Mouse (Mus musculus) embryonic facial prominence, embryonic 14.5 days (tissue): ENCODE measurements around the gene Trpm4. TPM values are rescaled to one million over a fixed set of nuclear protein-coding genes. Genes with fewer than 3 reads are reported as not detected.
A peak's percentile ranks its signal among the peaks of the same experiment; 100 is the strongest.
"Not testable (repeated sequence)": the region's sequence is repeated elsewhere in the genome, so short reads cannot be mapped to it uniquely, and the experiment has no call there.

Source experiments
- ATAC-seq: fragments of 200-750 bp; cut with Nextera tagmentation; 2 replicates; pipeline ENCODE4 v1.8.0; 2017; ENCODE audit warnings: low read depth, moderate number of reproducible peaks, moderate TSS enrichment
- DNase-seq: peaks from one replicate; pipeline ENCODE4 v3.0.0-alpha.2; 2015; ENCODE audit warnings: low spot score
- H3K27ac ChIP-seq: fragments of 300-500 bp; sonication (generic); replicated peaks from 2 replicates; pipeline ENCODE4 v1.5.1; 2014; ENCODE audit warnings: low read depth, mild to moderate bottlenecking, low read length, moderate library complexity
- H3K27me3 ChIP-seq: fragments of 300-500 bp; sonication (generic); replicated peaks from 2 replicates; pipeline ENCODE4 v1.6.1; 2014; ENCODE audit warnings: low read length; ENCODE audit not compliant: control insufficient read depth, insufficient read depth
- H3K36me3 ChIP-seq: fragments of 300-500 bp; sonication (generic); 2 replicates; pipeline ENCODE4 v1.6.1; 2014; ENCODE audit warnings: low read length, mixed read lengths; ENCODE audit not compliant: control insufficient read depth, insufficient read depth
- H3K4me1 ChIP-seq: fragments of 300-500 bp; sonication (generic); 2 replicates; pipeline ENCODE4 v1.6.1; 2014; ENCODE audit warnings: antibody characterized with exemption, low read length; ENCODE audit not compliant: control insufficient read depth, insufficient read depth
- H3K4me2 ChIP-seq: fragments of 300-500 bp; sonication (generic); 2 replicates; pipeline ENCODE4 v1.6.1; 2014; ENCODE audit warnings: low read depth, mild to moderate bottlenecking, low read length, moderate library complexity, mixed read lengths
- H3K4me3 ChIP-seq: fragments of 300-500 bp; sonication (generic); 2 replicates; pipeline ENCODE4 v1.5.1; 2014; ENCODE audit warnings: low read depth, mild to moderate bottlenecking, low read length
- H3K9ac ChIP-seq: fragments of 300-500 bp; sonication (generic); 2 replicates; pipeline ENCODE4 v1.6.1; 2014; ENCODE audit warnings: low read depth, mild to moderate bottlenecking, low read length, moderate library complexity, mixed read lengths
- H3K9me3 ChIP-seq: fragments of 300-500 bp; sonication (generic); 2 replicates; pipeline ENCODE4 v1.6.1; 2016; ENCODE audit warnings: low read length; ENCODE audit not compliant: control insufficient read depth
- WGBS: fragments of 180-500 bp; shearing (Covaris S2); extraction: QIAGEN DNeasy Blood & Tissue Kit; methylation state at CpG from one replicate; pipeline ENCODE4 v1.1.7; 2014; 5-methylcytosine and 5-hydroxymethylcytosine counted together
- polyA plus RNA-seq: library from polyadenylated mRNA; unstranded; fragments of >200 nt; fragmentation: Nextera tagmentation; extraction: Ambion mirVana; gene quantifications from 2 replicates; pipeline ENCODE4 v1.2.1, GENCODE M21; 2014

Trpm4 gene
- polyA plus RNA-seq, 1 experiment from 2014 or later = 16.6 TPM

DNA sequence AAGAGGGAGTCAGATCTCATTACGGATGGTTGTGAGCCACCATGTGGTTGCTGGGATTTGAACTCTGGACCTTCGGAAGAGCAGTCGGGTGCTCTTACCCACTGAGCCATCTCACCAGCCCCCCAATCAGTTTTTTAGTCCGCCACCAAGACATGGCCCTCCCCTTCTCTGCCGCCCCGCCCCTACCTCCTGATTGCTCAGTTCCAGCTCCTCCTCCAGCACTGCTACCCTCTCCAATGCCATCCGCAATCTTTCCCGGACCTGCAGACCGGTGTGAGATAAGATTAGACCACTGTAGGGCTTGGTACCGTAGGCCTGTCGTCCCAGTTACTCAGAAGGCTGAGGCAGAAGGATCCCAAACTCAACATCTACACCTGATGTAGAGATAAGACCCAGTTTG lies 25.5 kb upstream of the Trpm4 start:
- not testable (repeated sequence) for H3K9ac ChIP-seq, H3K36me3 ChIP-seq, H3K9me3 ChIP-seq, H3K4me2 ChIP-seq, H3K4me3 ChIP-seq, DNase-seq, H3K4me1 ChIP-seq, ATAC-seq, H3K27ac ChIP-seq
- peaks cover 36% of the 10 kb centered on the region for H3K27me3 ChIP-seq
- 59% methylated on average over 10 of the region's 11 CpGs for WGBS

DNA sequence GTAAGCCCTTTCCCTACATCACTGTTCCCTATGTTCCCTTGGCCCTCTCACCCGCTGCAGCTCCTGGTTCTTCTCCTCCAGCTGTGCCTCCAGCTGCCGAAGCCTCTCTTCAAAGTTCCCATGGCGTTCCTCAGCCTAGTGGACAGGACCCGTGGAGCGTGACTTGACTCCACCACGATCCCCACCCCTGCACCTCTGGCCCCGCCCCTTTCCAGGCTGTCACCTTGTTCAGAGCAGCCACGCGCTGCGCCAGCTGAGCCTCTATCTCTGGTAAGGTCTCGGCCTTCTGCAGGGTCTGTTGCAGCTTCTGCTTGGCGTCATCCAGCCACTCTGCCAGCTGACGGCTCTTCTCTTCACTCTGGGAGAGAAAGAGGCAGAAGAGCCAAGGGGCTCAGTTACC lies 22.5 kb upstream of the Trpm4 start:
- no peaks in the 10 kb centered on the region for H3K36me3 ChIP-seq
- no peak overlapping the region for H3K4me2 ChIP-seq
- no peak overlapping the region for H3K27ac ChIP-seq
- no peak overlapping the region for H3K4me3 ChIP-seq
- 44% methylated on average over 12 of the region's 13 CpGs for WGBS
- ATAC-seq (no peak), DNase-seq (no peak)
- H3K27me3 ChIP-seq = peaks cover 10% of the 10 kb centered on the region
- H3K9ac ChIP-seq = no peak overlapping the region
- no peaks in the 10 kb centered on the region for H3K4me1 ChIP-seq
- no peaks in the 10 kb centered on the region for H3K9me3 ChIP-seq

DNA sequence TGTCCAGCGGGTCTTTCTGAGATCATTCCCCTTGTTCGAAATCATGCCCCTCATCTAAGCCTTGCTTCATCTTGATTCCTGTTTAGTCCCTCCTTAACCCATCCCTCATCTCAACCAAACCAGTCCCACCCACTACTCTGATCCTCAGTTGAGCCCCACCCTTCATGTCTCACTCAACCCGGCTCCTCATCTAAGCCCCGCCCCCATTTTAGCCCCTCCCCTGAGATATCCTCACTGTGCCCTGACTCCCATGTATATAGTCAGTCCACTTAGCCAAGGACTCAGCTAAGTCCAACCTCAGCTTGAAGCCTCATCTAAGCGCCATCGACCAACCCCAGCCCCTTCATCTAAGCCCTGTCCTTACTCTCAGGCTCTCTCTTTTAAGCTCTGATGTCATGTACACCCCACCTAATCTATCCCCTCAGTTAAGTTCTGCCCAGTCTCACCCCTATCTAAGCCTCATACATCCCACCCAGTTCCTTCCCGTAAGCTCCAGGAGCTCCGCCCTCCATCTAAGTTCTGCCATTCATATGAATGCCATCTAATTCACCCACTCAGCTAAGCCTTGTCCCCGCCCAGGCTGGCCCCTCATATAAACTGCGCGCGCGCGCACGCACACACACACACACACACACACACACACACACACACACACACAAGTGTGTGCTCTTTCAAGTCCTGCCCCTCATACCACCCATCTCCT lies 21.9 kb upstream of the Trpm4 start:
- no peak for DNase-seq
- no peaks in the 10 kb centered on the region for H3K36me3 ChIP-seq
- no peak overlapping the region for H3K4me3 ChIP-seq
- H3K27ac ChIP-seq = no peak overlapping the region
- H3K4me2 ChIP-seq = no peak overlapping the region
- no peaks in the 10 kb centered on the region for H3K4me1 ChIP-seq
- no peaks in the 10 kb centered on the region for H3K9me3 ChIP-seq
- 74% methylated on average over 15 of the region's 15 CpGs for WGBS
- no peak overlapping the region for H3K9ac ChIP-seq
- H3K27me3 ChIP-seq = 0 out of 2 replicates have a peak, but pooled peaks cover 5% of the 10 kb centered on the region
- ATAC-seq = no peak

DNA sequence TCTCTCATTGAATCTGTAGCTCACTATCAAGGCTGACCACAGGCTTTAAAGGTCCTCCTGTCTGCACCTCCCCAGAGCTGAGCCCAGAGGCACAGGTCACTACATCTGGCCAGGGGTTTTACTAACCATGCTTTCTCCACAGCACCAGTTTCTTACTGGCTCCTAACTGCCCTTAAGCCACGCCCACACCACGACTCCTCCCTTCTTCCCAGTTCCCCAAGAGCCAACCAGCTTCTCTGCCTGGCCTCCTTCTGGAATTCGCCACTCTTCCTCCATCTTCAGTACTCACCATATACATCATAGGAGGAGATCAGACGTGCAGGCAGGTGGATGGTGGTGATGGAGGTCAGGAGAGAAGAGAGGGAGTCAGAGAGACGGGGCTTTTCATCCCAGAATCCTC lies 19.5 kb upstream of the Trpm4 start:
- no peak for ATAC-seq
- Histone ChIP-seq H3K4me2 (no peak overlapping the region), H3K9ac (no peak overlapping the region), H3K4me1 (no peaks in the 10 kb centered on the region), H3K36me3 (no peaks in the 10 kb centered on the region), H3K9me3 (no peaks in the 10 kb centered on the region), H3K27ac (no peak overlapping the region), H3K4me3 (no peak overlapping the region), H3K27me3 (no peaks in the 10 kb centered on the region)
- 26% methylated on average over 5 of the region's 5 CpGs for WGBS
- no peak for DNase-seq

DNA sequence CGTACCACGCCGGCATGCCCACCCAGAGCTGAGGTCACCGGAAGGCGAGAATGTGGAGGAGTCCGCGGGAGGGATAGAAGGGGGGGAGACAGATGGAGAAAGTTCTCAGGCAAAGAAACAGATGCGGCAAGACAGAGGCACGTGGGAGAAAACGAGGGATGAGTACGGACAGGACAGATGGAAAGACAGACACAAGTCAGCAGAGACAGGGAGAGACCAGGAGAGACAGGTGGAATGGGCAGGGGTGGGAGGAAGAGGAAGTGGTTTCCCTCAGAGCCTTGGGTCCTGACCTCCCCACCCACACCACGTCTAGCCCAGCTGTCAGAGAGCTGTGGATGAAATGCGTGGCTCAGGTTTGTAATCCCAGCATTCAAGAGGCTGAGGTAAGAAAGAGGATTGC lies 13.3 kb upstream of the Trpm4 start:
- H3K9ac ChIP-seq = no peak overlapping the region
- H3K27me3 ChIP-seq = no peaks in the 10 kb centered on the region
- no peak overlapping the region for H3K4me2 ChIP-seq
- H3K36me3 ChIP-seq = no peaks in the 10 kb centered on the region
- H3K4me3 ChIP-seq = no peak overlapping the region
- no peaks in the 10 kb centered on the region for H3K9me3 ChIP-seq
- H3K27ac ChIP-seq = no peak overlapping the region
- DNase-seq (no peak), ATAC-seq (no peak)
- WGBS = 69% methylated on average over 13 of the region's 13 CpGs
- no peaks in the 10 kb centered on the region for H3K4me1 ChIP-seq

DNA sequence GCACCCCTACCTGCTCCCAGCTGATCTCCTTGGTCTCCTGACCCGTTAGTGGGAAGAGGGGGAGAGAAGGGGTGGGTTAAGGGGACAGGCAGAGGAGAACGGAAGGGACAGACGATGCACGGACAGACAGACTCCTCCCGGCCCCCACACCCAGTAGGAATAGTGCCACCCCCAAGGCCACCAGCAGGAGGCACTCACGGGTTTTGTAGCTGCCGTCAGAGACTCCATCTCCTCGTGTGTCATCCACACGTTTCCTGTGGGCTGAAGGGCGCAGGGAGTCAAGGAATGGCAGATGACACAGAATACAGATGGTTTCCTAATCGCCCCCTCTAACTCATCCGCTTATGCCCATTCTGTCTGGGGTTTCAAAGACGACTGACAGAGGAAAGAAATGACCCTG lies 10.0 kb upstream of the Trpm4 start:
- DNase-seq (no peak), ATAC-seq (no peak)
- WGBS = 31% methylated on average over 13 of the region's 13 CpGs
- H3K36me3 ChIP-seq = no peaks in the 10 kb centered on the region
- no peak overlapping the region for H3K9ac ChIP-seq
- peaks cover 28% of the 10 kb centered on the region for H3K4me1 ChIP-seq
- no peak overlapping the region for H3K4me3 ChIP-seq
- no peak overlapping the region for H3K27ac ChIP-seq
- H3K9me3 ChIP-seq = no peaks in the 10 kb centered on the region
- no peaks in the 10 kb centered on the region for H3K27me3 ChIP-seq
- no peak overlapping the region for H3K4me2 ChIP-seq

DNA sequence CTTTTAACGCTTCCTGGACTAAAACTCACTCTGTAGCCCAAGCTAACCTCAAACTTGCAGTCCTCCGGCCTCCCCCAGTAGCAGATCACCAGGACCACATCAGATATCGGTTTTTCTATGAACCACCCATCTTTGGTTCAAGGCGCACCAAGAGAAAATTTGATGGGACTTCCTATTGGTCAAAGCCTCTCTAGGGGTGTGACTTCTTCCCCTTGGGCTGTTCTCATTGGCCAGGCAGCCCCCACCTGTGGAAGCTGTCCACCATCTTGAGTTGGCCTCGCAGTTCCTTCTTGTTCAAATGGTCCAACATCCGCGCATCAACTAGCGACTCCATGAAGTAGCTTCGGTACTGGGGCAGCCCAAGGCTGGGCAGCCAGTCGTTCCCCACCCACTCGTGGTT lies 8.5 kb upstream of the Trpm4 start:
- H3K4me2 ChIP-seq = no peak overlapping the region
- no peak overlapping the region for H3K4me3 ChIP-seq
- peaks cover 30% of the 10 kb centered on the region for H3K4me1 ChIP-seq
- no peak overlapping the region for H3K27ac ChIP-seq
- 90% methylated on average over 11 of the region's 11 CpGs for WGBS
- DNase-seq (no peak), ATAC-seq (no peak)
- no peaks in the 10 kb centered on the region for H3K9me3 ChIP-seq
- H3K27me3 ChIP-seq = no peaks in the 10 kb centered on the region
- H3K36me3 ChIP-seq = no peaks in the 10 kb centered on the region
- H3K9ac ChIP-seq = no peak overlapping the region

DNA sequence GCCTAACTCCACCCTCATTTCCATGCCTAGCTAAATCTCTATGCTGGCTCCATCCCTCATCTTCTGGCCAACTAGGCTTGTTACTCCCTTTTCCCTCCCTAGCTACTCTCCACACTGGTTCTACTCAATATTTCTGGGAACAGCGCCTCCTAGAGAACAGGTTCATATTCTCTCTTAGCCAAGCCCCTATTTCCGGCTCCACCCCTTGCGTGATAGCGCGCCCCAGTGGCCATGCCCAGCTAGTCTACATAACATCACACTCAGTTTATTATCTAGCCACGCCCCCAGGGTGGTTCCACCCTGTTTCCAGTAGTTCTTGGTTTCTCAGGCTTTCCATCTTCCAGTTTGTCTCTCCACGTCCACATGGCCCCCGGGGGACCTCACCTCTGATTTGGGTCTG lies 7.7 kb upstream of the Trpm4 start:
- peak overlapping the region; percentile 63; the same call in 1 of the 2 replicates for H3K27ac ChIP-seq
- H3K27me3 ChIP-seq = no peaks in the 10 kb centered on the region
- H3K36me3 ChIP-seq = no peaks in the 10 kb centered on the region
- peak overlapping the region; percentile 87 for H3K4me2 ChIP-seq
- DNase-seq (peak; percentile 88), ATAC-seq (peak; percentile 17)
- H3K4me1 ChIP-seq = peaks cover 30% of the 10 kb centered on the region
- H3K9me3 ChIP-seq = no peaks in the 10 kb centered on the region
- WGBS = 3% methylated on average over 8 of the region's 8 CpGs
- H3K4me3 ChIP-seq = peak overlapping the region; percentile 53; the same call in 1 of the 2 replicates
- no peak overlapping the region for H3K9ac ChIP-seq

DNA sequence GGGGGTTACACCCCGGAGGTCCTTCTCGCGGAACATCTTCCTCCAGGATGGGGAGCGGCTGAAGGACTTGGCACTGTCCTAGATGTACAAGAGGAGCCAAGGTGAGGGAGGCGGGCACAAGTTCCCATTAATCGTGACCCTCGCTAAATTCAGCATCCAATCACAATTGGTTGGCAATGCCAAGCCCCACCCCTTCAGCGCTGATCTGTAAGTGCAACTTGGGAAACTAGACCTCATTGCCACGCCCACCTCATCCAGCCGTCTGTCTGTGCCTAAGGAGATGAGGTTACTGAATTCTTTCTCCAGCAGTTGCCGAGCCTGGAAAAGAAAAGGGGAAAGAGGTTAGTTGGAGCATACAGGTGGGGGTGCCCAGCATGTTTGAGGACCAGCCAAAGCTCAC lies 7.1 kb upstream of the Trpm4 start:
- peak; percentile 24; the same call in 1 of the 2 replicates for ATAC-seq
- Histone ChIP-seq H3K9me3 (no peaks in the 10 kb centered on the region), H3K27ac (peak overlapping the region; percentile 63), H3K4me2 (peak overlapping the region; percentile 87), H3K36me3 (no peaks in the 10 kb centered on the region), H3K9ac (no peak overlapping the region; the same call in 1 of the 2 replicates), H3K27me3 (no peaks in the 10 kb centered on the region), H3K4me1 (peaks cover 30% of the 10 kb centered on the region), H3K4me3 (peak overlapping the region; percentile 53)
- peak; percentile 92 for DNase-seq
- WGBS = under 1% methylated on average over 11 of the region's 11 CpGs
